17 mouse cellular contexts compared by ENCODE assay signal in the genomic region with DNA sequence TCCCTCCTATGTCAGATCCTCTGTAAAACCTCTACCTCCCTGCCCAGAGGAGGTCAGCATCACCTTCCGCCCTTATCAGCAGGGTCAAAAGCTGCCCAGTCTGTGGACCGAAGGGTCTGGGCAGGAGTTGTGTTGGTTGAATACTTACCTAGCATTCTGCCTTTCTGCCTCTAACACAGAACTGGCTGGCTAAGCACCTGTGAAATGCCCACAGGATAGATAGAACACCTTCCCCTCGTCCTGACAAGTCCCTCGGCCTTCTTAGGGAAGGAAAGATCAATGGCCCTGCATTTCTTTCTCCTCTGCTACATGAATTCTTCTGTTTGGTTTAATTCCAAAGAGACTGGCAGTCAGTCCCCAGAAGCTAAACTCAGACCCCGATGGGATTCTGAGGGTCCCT. TPM values are rescaled to one million over a fixed set of nuclear protein-coding genes. Genes with fewer than 3 reads are reported as not detected.
A peak's percentile ranks its signal among the peaks of the same experiment; 100 is the strongest.
DNase-seq lines count a peak whose midpoint lies in the region; ATAC-seq lines count a peak whose summit lies in the region.
"Had no signal": no experiment of that assay in that cellular context is flagged by ENCODE, and none has a peak within 500 bp of the region (broad histone marks: within the 10 kb centered on the region; RNA-seq: fewer than 3 reads in every experiment).

No protein-coding gene starts in this region.

- WGBS in forebrain, embryonic 10.5 days = 86% methylated on average over 5 of the region's 5 CpGs
- WGBS in forebrain, embryonic 14.5 days = 87% methylated on average over 5 of the region's 5 CpGs
- WGBS in hindbrain, embryonic 10.5 days = 81% methylated on average over 5 of the region's 5 CpGs
- 87% methylated on average over 5 of the region's 5 CpGs for WGBS in hindbrain, embryonic 14.5 days
- 86% methylated on average over 5 of the region's 5 CpGs for WGBS in midbrain, embryonic 10.5 days
- 84% methylated on average over 5 of the region's 5 CpGs for WGBS in midbrain, embryonic 13.5 days
- 82% methylated on average over 5 of the region's 5 CpGs for WGBS in midbrain, embryonic 15.5 days

- peak overlapping the region; percentile 22 for H3K27ac ChIP-seq in forebrain, embryonic 10.5 days
- no peak overlapping the region for H3K27ac ChIP-seq in forebrain, embryonic 14.5 days (ENCODE audit: low read depth, low read length)
- 0 out of 2 replicates have a peak overlapping the region, but pooled peaks have one; percentile 18 for H3K27ac ChIP-seq in hindbrain, embryonic 10.5 days
- no peak overlapping the region for H3K27ac ChIP-seq in hindbrain, embryonic 14.5 days
- 0 out of 2 replicates have a peak overlapping the region, but pooled peaks have one; percentile 17 for H3K27ac ChIP-seq in midbrain, embryonic 10.5 days (replicated peaks)
- H3K27ac ChIP-seq in midbrain, embryonic 13.5 days = no peak overlapping the region
- 0 out of 2 replicates have a peak overlapping the region, but pooled peaks have one; percentile 27 for H3K27ac ChIP-seq in midbrain, embryonic 15.5 days
- H3K27ac ChIP-seq: hindbrain, embryonic 15.5 days; kidney, embryonic 15.5 days; limb, embryonic 12.5 days; liver, embryonic 12.5 days; midbrain, embryonic 12.5 days had no signal

- no peaks in the 10 kb centered on the region for H3K9me3 ChIP-seq in forebrain, embryonic 10.5 days
- no peaks in the 10 kb centered on the region for H3K9me3 ChIP-seq in forebrain, embryonic 14.5 days (replicated peaks; ENCODE audit: control insufficient read depth, low read length)
- no peaks in the 10 kb centered on the region for H3K9me3 ChIP-seq in hindbrain, embryonic 10.5 days
- H3K9me3 ChIP-seq in hindbrain, embryonic 14.5 days (ENCODE audit: control insufficient read depth, low read length) = no peaks in the 10 kb centered on the region
- no peaks in the 10 kb centered on the region for H3K9me3 ChIP-seq in midbrain, embryonic 10.5 days (replicated peaks)
- no peaks in the 10 kb centered on the region for H3K9me3 ChIP-seq in midbrain, embryonic 13.5 days
- no peaks in the 10 kb centered on the region for H3K9me3 ChIP-seq in midbrain, embryonic 15.5 days
- H3K9me3 ChIP-seq: heart, embryonic 12.5 days; hindbrain, embryonic 15.5 days; kidney, embryonic 15.5 days; limb, embryonic 12.5 days; liver, embryonic 12.5 days; midbrain, embryonic 12.5 days had no signal

- H3K4me2 ChIP-seq in forebrain, embryonic 14.5 days (ENCODE audit: low read length) = no peak overlapping the region
- H3K4me2 ChIP-seq in hindbrain, embryonic 14.5 days (replicated peaks) = no peak overlapping the region
- H3K4me2 ChIP-seq in midbrain, embryonic 13.5 days (replicated peaks) = no peak overlapping the region
- H3K4me2 ChIP-seq in midbrain, embryonic 15.5 days = no peak overlapping the region
- H3K4me2 ChIP-seq: heart, embryonic 12.5 days; hindbrain, embryonic 15.5 days; kidney, embryonic 15.5 days; limb, embryonic 12.5 days; liver, embryonic 12.5 days; midbrain, embryonic 12.5 days had no signal

- no peak overlapping the region for H3K4me3 ChIP-seq in forebrain, embryonic 10.5 days
- H3K4me3 ChIP-seq in forebrain, embryonic 14.5 days (ENCODE audit: low read depth, low read length) = no peak overlapping the region
- H3K4me3 ChIP-seq in hindbrain, embryonic 10.5 days = no peak overlapping the region
- H3K4me3 ChIP-seq in hindbrain, embryonic 14.5 days (replicated peaks; ENCODE audit: low read length) = no peak overlapping the region
- H3K4me3 ChIP-seq in midbrain, embryonic 10.5 days = no peak overlapping the region
- no peak overlapping the region for H3K4me3 ChIP-seq in midbrain, embryonic 13.5 days (replicated peaks)
- no peak overlapping the region for H3K4me3 ChIP-seq in midbrain, embryonic 15.5 days
- H3K4me3 ChIP-seq: heart, embryonic 12.5 days; hindbrain, embryonic 15.5 days; kidney, embryonic 15.5 days; limb, embryonic 12.5 days; liver, embryonic 12.5 days; midbrain, embryonic 12.5 days had no signal

- H3K4me1 ChIP-seq in forebrain, embryonic 10.5 days = peaks cover 6% of the 10 kb centered on the region
- no peaks in the 10 kb centered on the region; the same call in 1 of the 2 replicates for H3K4me1 ChIP-seq in forebrain, embryonic 14.5 days (ENCODE audit: control insufficient read depth, insufficient read depth, low read length)
- H3K4me1 ChIP-seq in hindbrain, embryonic 10.5 days (replicated peaks) = 0 out of 2 replicates have a peak, but pooled peaks cover 4% of the 10 kb centered on the region
- 0 out of 2 replicates have a peak, but pooled peaks cover under 1% of the 10 kb centered on the region for H3K4me1 ChIP-seq in hindbrain, embryonic 14.5 days (replicated peaks; ENCODE audit: control insufficient read depth, insufficient read depth, low read length)
- H3K4me1 ChIP-seq in midbrain, embryonic 10.5 days = peaks cover 7% of the 10 kb centered on the region
- peaks cover 5% of the 10 kb centered on the region; the same call in 1 of the 2 replicates for H3K4me1 ChIP-seq in midbrain, embryonic 13.5 days (replicated peaks)
- peaks cover 3% of the 10 kb centered on the region; the same call in 1 of the 2 replicates for H3K4me1 ChIP-seq in midbrain, embryonic 15.5 days
- H3K4me1 ChIP-seq: midbrain, embryonic 12.5 days had no signal

- peaks cover 5% of the 10 kb centered on the region; the same call in 1 of the 2 replicates for H3K27me3 ChIP-seq in forebrain, embryonic 10.5 days (ENCODE audit: poor library complexity, severe bottlenecking)
- H3K27me3 ChIP-seq in forebrain, embryonic 14.5 days (replicated peaks; ENCODE audit: control insufficient read depth, insufficient read depth, low read length) = no peaks in the 10 kb centered on the region
- peaks cover 7% of the 10 kb centered on the region; the same call in 1 of the 2 replicates for H3K27me3 ChIP-seq in hindbrain, embryonic 10.5 days (ENCODE audit: insufficient read depth, poor library complexity, severe bottlenecking)
- H3K27me3 ChIP-seq in hindbrain, embryonic 14.5 days (ENCODE audit: control insufficient read depth, insufficient read depth, low read length) = no peaks in the 10 kb centered on the region
- 0 out of 2 replicates have a peak, but pooled peaks cover 4% of the 10 kb centered on the region for H3K27me3 ChIP-seq in midbrain, embryonic 10.5 days (ENCODE audit: low read depth, poor library complexity, severe bottlenecking)
- no peaks in the 10 kb centered on the region for H3K27me3 ChIP-seq in midbrain, embryonic 13.5 days
- no peaks in the 10 kb centered on the region for H3K27me3 ChIP-seq in midbrain, embryonic 15.5 days (replicated peaks)
- H3K27me3 ChIP-seq: hindbrain, embryonic 15.5 days; limb, embryonic 12.5 days; liver, embryonic 12.5 days had no signal

- ATAC-seq in forebrain, embryonic 14.5 days = no peak
- no peak for ATAC-seq in hindbrain, embryonic 14.5 days (ENCODE audit: low FRiP score)
- ATAC-seq in midbrain, embryonic 13.5 days = no peak; the same call in 1 of the 2 replicates
- 0 out of 2 replicates have a peak, but pooled peaks have one; percentile 1 for ATAC-seq in midbrain, embryonic 15.5 days (replicated peaks)
- ATAC-seq: liver, embryonic 12.5 days had no signal

- H3K36me3 ChIP-seq in forebrain, embryonic 10.5 days (replicated peaks) = no peaks in the 10 kb centered on the region
- no peaks in the 10 kb centered on the region for H3K36me3 ChIP-seq in forebrain, embryonic 14.5 days (ENCODE audit: control insufficient read depth, insufficient read depth, low read length)
- H3K36me3 ChIP-seq in hindbrain, embryonic 10.5 days = no peaks in the 10 kb centered on the region
- H3K36me3 ChIP-seq in hindbrain, embryonic 14.5 days (replicated peaks; ENCODE audit: control insufficient read depth, insufficient read depth) = no peaks in the 10 kb centered on the region
- H3K36me3 ChIP-seq in midbrain, embryonic 10.5 days = no peaks in the 10 kb centered on the region
- no peaks in the 10 kb centered on the region for H3K36me3 ChIP-seq in midbrain, embryonic 13.5 days
- H3K36me3 ChIP-seq in midbrain, embryonic 15.5 days (replicated peaks) = no peaks in the 10 kb centered on the region
- H3K36me3 ChIP-seq: heart, embryonic 12.5 days; hindbrain, embryonic 15.5 days; kidney, embryonic 15.5 days; limb, embryonic 12.5 days; liver, embryonic 12.5 days; midbrain, embryonic 12.5 days had no signal

- DNase-seq in forebrain, embryonic 10.5 days (ENCODE audit: extremely low spot score, low spot score) = no peak
- DNase-seq in forebrain, embryonic 14.5 days (ENCODE audit: low spot score) = no peak
- no peak for DNase-seq in hindbrain, embryonic 10.5 days (ENCODE audit: low spot score)
- no peak for DNase-seq in hindbrain, embryonic 14.5 days (ENCODE audit: low spot score)
- no peak for DNase-seq in midbrain, embryonic 10.5 days (ENCODE audit: low spot score)
- no peak for DNase-seq in layer of hippocampus, adult 9-11 months

- no peak overlapping the region for H3K9ac ChIP-seq in forebrain, embryonic 14.5 days (ENCODE audit: low read length)
- no peak overlapping the region for H3K9ac ChIP-seq in hindbrain, embryonic 14.5 days
- no peak overlapping the region for H3K9ac ChIP-seq in midbrain, embryonic 13.5 days (replicated peaks)
- H3K9ac ChIP-seq in midbrain, embryonic 15.5 days = no peak overlapping the region
- H3K9ac ChIP-seq: heart, embryonic 12.5 days; hindbrain, embryonic 15.5 days; kidney, embryonic 15.5 days; limb, embryonic 12.5 days; liver, embryonic 12.5 days; midbrain, embryonic 12.5 days had no signal

RNA-seq across cellular contexts. Expression of a gene that starts 13.6 kb away (rescaled TPM):
- polyA plus RNA-seq in forebrain, embryonic 10.5 days (2016; fragmentation: Nextera tagmentation; extraction: Ambion mirVana) = not detected in 2 replicates
- polyA plus RNA-seq in forebrain, embryonic 14.5 days (2014; fragmentation: Nextera tagmentation; extraction: Ambion mirVana) = not detected in 2 replicates
- polyA plus RNA-seq in hindbrain, embryonic 10.5 days (2016; fragmentation: Nextera tagmentation; extraction: Ambion mirVana) = not detected in 2 replicates
- not detected in 2 replicates for polyA plus RNA-seq in hindbrain, embryonic 14.5 days (2014; fragmentation: Nextera tagmentation; extraction: Ambion mirVana)
- polyA plus RNA-seq in midbrain, embryonic 10.5 days (2016; fragmentation: Nextera tagmentation; extraction: Ambion mirVana) = not detected in 2 replicates
- 0.36 TPM in 1 of 2 replicates, not detected in the other for polyA plus RNA-seq in midbrain, embryonic 13.5 days (2015; fragmentation: Nextera tagmentation; extraction: Ambion mirVana)
- 0.09 TPM in 1 of 2 replicates, not detected in the other for polyA plus RNA-seq in midbrain, embryonic 15.5 days (2015; fragmentation: Nextera tagmentation; extraction: Ambion mirVana)
- polyA plus RNA-seq: activated CD4-positive, CD25-positive, alpha-beta regulatory T cell, adult 4 months; cortical plate, adult 2 months; embryonic facial prominence, embryonic 14.5 days; hindbrain, embryonic 15.5 days; kidney, embryonic 15.5 days; limb, embryonic 12.5 days; liver, embryonic 12.5 days; midbrain, embryonic 12.5 days had no signal

RNA-seq across cellular contexts. Expression of a gene that starts 32.1 kb away (rescaled TPM):
- 225 and 235 TPM in 2 replicates for polyA plus RNA-seq in forebrain, embryonic 10.5 days (2016; fragmentation: Nextera tagmentation; extraction: Ambion mirVana)
- polyA plus RNA-seq in forebrain, embryonic 14.5 days (2014; fragmentation: Nextera tagmentation; extraction: Ambion mirVana) = 195 and 244 TPM in 2 replicates
- polyA plus RNA-seq in hindbrain, embryonic 10.5 days (2016; fragmentation: Nextera tagmentation; extraction: Ambion mirVana) = 219 and 233 TPM in 2 replicates
- 255 and 259 TPM in 2 replicates for polyA plus RNA-seq in hindbrain, embryonic 14.5 days (2014; fragmentation: Nextera tagmentation; extraction: Ambion mirVana)
- polyA plus RNA-seq in midbrain, embryonic 10.5 days (2016; fragmentation: Nextera tagmentation; extraction: Ambion mirVana) = 240 and 243 TPM in 2 replicates
- 236 and 245 TPM in 2 replicates for polyA plus RNA-seq in midbrain, embryonic 13.5 days (2015; fragmentation: Nextera tagmentation; extraction: Ambion mirVana)
- 214 and 222 TPM in 2 replicates for polyA plus RNA-seq in midbrain, embryonic 15.5 days (2015; fragmentation: Nextera tagmentation; extraction: Ambion mirVana)
- polyA plus RNA-seq: activated CD4-positive, CD25-positive, alpha-beta regulatory T cell, adult 4 months had no signal

Comparison
In these comparisons a context has a peak if more than half of its experiments do, and no peak if none do; other contexts are left out.
1. H3K27ac ChIP-seq: peak in forebrain, embryonic 10.5 days (single experiment), hindbrain, embryonic 10.5 days (single experiment), midbrain, embryonic 10.5 days (single experiment) and midbrain, embryonic 15.5 days (single experiment); none in forebrain, embryonic 14.5 days (single experiment), hindbrain, embryonic 14.5 days (single experiment) and midbrain, embryonic 13.5 days (single experiment).